Mouse (Mus musculus): Measurements from ENCODE around the gene Wfdc2.

DNA sequence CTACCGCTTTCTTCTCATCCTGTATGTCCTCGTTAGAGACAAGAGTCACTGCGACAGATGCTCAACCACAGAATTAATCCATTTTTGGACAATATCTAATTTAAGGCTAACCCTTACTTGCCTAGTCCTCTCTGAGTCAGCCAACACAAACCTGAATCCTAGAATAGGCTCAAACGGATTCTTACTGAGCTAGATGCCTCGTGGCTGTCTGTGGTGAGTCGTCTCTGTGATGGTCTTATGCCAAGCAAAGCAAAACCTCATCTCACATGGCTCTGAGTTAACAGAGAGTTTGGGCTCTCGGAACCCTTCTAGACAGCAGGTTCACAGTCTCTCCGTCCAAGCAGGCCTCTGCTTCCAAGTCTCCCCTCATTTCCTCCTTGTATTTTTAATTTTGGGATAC is 42.2 kb downstream of the Wfdc2 start:
- TF ChIP-seq CTCF (conservative IDR thresholded peaks at IDR 0.05 in 1 of 2, IDR thresholded peaks at IDR 0.05 in 1 of 2; ENCODE audit: low read depth in 2 of 2, low read length in 2 of 2) (no peak), POLR2A (IDR thresholded peaks at IDR 0.05; ENCODE audit: low read depth, low read length) (no peak)

Measured in CH12.LX (cell line).